Mouse (Mus musculus) adrenal gland, postnatal 14 days (tissue): ENCODE measurements around the gene Phgdh. TPM values are rescaled to one million over a fixed set of nuclear protein-coding genes. Genes with fewer than 3 reads are reported as not detected.

Experiments
- DNase-seq: peaks from one replicate; pipeline ENCODE4 v3.0.0; 2021; ENCODE audit warnings: mixed read lengths
- long read RNA-seq, 2 experiments: library from polyadenylated mRNA; stranded (forward); transcript quantifications; one replicate each; pipeline ENCODE4 v2.0.0; 2021
- total RNA-seq: library from RNA; stranded (reverse); gene quantifications from 2 replicates; pipeline ENCODE4 v1.2.3, GENCODE M21; 2021

Gene Phgdh
- total RNA-seq: 21.0 and 25.2 TPM in 2 replicates
- long read RNA-seq, experiment 1, transcript Phgdh-201 (12 exons, 1,893 nt): major isoform, 52 of 54 reads
- long read RNA-seq, experiment 1, partial matches to known transcripts: 0 of 54 reads
- long read RNA-seq, experiment 1, other reads (novel, unspliced or antisense): 2 of 54 reads
- long read RNA-seq, experiment 2, transcript Phgdh-201 (12 exons, 1,893 nt): major isoform, 26 of 31 reads
- long read RNA-seq, experiment 2, partial matches to known transcripts: 5 of 31 reads
- long read RNA-seq, experiment 2, other reads (novel, unspliced or antisense): 0 of 31 reads

DNA sequence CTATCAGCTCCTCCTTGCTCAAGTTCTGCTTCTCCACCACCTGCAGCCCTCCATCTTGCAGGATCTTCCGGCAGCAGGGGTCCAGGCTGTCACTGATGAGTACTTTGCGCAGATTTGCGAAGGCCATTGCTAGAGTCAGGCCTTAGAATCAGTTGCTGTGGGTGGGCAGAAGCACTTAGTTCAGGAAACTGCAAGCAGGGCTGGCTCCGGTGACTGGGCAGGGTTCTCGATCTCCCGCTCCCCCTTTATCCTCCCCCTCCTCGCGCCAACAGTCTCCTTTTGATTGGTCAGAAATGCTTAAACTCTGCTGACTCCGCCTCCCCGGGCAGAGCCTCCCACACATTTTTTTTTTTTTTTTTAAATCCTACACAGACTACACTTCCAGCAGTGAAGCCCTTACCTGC, at the start of gene Phgdh:
Phgdh (minus strand) TSS at position 285 of the 404 bp plus-strand sequence.
- peak; percentile 82 for DNase-seq

GRCm38 (mm10) chr3:98389305-98389704, 49.5 kb upstream of the Phgdh start:
- DNase-seq: no peak

GRCm38 (mm10) chr3:98387756-98388155, 48.0 kb upstream of the Phgdh start:
- DNase-seq: no peak

- DNase-seq: no peak
Measured at GRCm38 (mm10) chr3:98387086-98387485, 47.3 kb upstream of the Phgdh start.

DNA sequence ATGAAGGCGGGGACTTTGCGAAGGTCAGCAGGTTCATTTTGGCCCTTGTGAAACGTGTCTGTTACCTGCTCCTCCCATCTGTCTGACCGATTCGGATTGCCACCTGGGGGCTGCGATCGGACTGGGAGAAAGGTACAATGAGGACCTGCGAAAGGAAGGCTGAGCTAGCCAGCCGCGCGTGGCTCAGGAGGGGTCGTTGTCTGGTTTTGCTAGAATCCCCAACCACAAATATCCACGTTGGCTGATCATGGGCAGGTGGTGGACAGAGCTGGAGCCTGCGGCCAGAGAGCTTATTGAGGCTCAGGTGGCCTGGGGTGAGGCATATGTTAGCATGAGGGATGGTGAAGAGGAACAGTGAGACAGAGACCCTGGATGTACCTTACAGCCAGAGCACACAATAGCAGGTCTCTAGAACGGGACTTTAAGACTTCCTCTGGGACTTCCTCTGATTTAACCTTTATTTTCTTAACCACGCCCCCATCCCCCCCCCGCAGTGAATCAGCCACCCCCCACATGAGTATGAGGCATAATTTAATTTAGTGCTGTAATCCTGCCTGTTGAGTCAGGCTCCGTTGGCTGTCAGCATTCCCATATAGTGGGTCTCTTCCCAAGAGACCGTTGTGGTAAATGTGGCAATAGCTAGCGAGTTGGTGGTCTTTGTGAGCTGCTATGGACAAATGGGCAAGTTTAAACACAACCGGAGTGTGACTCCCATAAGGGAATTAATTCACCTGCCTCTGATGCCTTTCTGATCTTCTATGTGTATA, 43.4 kb upstream of the Phgdh start:
- DNase-seq: peak; percentile 21

DNA sequence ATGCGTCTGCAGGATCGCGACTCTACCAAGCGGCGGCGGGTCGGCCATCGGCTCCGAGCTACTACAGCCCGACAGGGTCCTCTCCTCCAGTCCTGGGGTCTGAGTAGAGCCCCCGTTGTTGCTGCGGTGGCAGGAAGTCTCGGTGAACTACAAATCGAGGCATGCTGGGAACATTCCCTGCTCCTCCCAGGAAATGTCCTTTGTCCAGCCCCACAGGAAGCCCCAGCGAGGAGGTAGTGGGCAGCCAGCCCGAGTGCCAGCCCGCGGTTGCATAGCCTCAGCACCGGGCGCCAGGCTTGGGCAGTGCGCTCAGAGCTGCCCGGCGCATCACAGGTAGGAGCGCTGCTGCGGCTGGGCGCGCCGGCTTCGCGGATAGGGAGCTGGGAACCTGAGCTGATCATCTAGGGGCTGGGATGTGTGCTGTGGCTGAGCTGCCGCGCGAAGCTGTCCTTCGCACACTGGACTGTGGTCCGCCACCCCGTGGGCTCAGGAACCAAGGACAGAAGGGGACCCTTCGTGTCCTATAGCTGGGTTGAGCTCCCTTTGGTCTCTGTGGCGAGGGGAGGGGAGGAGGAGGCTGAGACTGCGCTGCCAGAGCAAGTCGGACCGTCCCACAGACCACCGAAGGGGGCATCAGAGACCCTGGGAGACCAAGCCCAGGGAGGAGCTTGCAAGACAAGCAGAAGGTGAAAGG, 42.6 kb upstream of the Phgdh start, which contains the start of gene Zfp697:
Zfp697 (plus strand) TSS at position 216 of the 694 bp plus-strand sequence.
- DNase-seq: peak; percentile 89

GRCm38 (mm10) chr3:98381677-98382245, 42.0 kb upstream of the Phgdh start:
- no peak for DNase-seq

DNA sequence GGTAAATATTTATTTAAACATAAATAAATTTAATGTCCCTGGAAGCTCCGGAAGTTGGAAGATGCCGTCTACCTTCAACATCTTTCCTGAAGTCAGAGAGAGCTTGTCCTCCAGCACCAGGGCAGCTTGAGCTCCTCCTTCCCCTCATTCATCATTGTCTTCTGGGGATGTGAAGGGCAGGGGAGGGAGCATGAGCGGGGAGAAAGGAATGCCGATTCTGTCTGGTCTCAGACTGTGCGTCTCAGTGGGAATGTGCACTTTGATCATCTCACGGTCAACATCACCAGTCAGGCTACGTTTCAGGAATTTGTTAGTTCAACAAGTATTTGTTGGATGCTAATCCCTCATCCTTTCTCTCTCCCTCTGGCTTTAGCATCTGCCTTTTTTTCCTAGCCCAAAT, 39.4 kb upstream of the Phgdh start:
- peak; percentile 57 for DNase-seq

- no peak for DNase-seq
Measured at GRCm38 (mm10) chr3:98378267-98378666, 38.5 kb upstream of the Phgdh start.

DNA sequence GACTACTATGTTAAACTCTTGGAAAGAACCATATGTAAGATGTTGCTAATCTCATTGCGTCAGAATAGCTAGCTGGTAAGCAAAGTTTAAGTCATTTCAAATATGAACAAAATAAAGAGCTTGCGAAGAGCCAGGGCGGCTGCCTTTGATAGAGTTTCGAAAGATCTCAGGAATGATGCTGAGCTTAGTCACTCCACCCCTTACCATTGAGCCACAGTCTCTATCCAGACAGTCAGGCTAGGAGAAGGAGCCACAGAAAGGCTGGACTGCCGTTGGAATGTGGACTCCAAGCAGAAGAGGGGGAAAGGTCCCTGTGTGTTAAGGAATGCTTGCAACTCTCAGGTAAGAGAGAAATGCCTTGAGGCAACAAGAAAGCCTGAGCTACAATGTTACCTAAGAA, 35.2 kb upstream of the Phgdh start:
- no peak for DNase-seq

DNA sequence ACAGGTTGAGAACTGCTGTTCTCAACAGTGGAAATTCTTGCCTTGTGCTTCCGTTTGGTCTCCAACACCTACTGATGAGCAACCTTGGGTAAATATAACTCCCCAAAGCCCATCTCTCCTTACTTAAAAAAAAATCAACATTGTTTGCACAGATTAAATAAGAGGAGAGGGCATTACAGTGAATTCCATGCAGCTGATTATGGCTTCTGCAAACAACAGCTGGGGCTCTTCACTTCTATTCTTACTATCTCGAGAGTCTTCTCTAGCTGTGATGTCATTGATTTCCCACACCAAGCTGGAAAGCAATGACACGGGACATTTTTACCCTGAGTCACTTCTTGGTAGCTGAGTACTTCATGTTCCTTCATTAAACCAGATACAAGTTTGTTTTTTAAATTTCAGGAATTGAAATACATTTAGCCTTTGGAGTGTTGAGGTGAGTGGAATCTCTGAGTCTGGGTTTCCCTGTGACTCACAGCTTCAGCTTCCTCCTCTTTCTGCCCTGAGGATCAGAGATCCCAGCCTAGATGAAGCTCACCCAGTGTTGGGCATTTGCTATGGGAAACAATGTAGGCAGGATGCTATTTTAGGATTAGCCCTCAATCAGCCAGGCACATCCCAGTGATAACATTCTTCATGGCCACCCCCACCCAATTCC, 34.4 kb upstream of the Phgdh start:
- no peak for DNase-seq

- DNase-seq: no peak
Measured at GRCm38 (mm10) chr3:98368776-98369175, 29.0 kb upstream of the Phgdh start.

GRCm38 (mm10) chr3:98368283-98368682, 28.5 kb upstream of the Phgdh start:
- no peak for DNase-seq

DNA sequence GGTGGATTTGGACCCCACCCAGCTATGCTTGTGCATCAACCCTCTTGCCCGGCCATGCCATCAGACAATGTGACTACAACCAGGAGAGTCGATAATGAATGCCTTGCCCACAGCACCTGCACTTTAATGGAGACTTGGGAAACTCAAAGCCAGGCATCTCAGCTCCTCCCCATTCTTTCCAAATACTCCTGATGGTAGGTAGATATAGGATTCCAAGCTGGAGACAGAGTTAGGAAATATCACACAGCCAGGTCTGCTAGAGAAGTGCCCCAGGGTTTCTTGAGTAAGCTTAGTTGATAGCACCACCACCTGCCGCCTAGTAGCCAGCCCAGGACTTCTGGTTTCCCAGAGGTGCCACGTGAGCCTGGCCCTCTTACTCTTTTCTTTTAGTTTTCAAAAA, 27.0 kb upstream of the Phgdh start:
- no peak for DNase-seq

GRCm38 (mm10) chr3:98366086-98366485, 26.3 kb upstream of the Phgdh start:
- no peak for DNase-seq

- DNase-seq: peak; percentile 39
Measured at GRCm38 (mm10) chr3:98362753-98363152, 23.0 kb upstream of the Phgdh start.

DNA sequence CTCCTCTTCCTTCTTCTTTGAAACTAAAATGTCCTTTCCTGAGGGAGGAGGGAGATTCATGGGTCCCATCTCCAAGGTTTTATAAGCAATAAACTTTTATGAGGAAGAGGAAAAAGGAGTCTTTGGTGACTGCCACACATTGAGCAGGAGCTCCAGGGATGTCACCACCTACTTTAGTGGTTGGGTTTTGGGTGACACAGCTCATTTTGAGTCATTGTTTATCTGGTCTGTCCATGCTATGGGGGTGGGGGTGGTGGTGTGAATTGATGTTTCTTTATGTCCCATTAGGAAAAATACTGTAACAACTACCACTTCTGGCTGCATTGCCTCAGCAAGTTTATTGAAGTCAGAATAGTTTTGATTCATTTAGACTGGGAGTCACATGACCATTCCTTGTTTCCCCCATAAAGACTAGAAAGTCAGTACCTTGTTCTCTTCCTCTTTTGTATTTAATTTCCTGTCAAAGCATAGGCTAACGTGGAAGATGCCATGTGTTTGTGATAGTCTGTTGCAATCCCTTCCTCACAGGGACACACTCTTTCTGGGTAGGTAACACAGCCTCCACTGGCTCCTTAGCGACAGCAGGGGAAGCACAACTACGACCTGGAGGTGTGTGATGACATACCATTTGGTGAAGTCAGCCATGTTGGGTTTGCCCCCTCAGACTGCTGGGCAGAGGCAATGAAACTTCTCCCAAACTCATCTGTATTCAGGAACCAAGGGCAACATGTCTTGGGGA, 17.0 kb upstream of the Phgdh start:
- no peak for DNase-seq

- no peak for DNase-seq
Measured at GRCm38 (mm10) chr3:98356026-98356365, 16.2 kb upstream of the Phgdh start.

DNA sequence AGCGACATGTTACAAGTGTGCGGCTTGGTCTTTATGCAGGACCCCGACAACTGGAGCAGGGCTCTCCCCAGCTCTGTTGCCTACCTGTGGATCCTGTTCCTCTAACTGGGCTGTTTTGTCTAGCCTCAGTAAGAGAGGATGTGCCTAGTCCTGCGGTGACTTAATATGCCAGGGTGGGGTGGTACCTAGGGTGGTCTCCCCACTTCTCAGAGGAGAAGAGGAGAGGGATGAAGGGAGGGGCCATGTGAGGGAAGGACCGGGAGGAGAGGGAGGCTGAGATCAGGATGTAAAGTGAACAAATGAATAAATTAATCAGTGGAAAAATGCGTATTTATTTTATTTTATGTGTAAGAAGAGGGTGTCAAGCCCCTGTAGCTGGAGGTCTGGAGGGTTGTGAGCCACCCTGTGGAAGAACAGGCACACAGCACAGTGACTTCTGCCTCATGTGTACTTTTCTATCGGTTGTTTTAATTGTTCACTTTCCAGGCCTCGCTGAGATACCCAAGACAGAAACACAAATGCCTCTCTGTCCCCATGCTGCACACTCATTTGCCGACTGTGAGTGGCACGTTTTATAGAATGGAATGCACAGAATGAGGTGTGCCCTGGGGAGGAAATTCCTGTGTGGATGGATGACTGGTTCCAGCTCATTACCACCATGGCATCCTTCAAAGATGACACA, 15.7 kb upstream of the Phgdh start:
- DNase-seq: no peak

GRCm38 (mm10) chr3:98353892-98354291, 14.1 kb upstream of the Phgdh start:
- peak; percentile 80 for DNase-seq

DNA sequence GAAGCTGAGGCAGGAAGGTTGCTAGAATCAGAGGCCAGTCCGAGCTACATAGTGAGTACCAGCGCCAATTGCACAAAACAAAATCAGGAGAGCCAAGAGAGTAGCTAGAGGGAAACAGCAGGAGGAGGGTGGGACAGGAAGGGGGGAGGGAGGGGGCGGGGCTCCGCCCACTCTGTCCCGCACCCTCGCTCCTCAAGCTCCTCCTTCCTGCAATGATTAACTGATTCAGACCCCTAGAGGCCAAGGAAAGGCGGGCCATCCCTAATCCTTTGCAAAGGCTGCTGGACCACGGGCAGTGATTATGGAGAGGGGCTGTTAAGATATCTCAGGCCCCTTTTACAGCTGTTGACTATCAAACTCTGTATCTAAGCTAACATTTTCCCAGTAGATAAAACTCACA, 8.9 kb upstream of the Phgdh start:
- no peak for DNase-seq
